Mouse (Mus musculus): ENCODE measurements around the gene Gstm5.

DNA sequence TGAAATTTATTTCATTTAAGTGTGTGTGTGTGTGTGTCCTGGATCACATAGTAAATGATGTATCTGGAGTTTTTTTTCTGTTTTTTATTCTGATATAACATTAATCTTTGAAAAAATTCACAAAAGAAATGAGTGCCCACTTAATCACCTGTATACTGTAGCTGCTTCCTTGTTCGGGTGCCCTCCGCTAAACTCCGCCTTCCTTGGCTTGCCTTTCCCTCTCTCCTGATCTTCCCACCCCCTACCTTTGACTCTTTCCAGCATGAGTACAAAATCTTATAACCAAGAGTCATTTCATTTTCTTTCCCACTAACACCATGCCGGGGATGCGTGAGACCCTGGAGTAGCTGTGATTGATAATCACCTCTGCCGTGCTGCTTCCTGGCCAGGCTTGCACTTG is 36.5 kb downstream of the Gstm5 start:
- TF ChIP-seq GABPA (IDR thresholded peaks at IDR 0.05; ENCODE audit: low read depth, low read length) (no peak), JUND (IDR thresholded peaks at IDR 0.05; ENCODE audit: low read depth, low read length) (no peak), E2F4 (IDR thresholded peaks at IDR 0.05; ENCODE audit: borderline replicate concordance, low read depth, low read length) (no peak), SIN3A (IDR thresholded peaks at IDR 0.05; ENCODE audit: low read length) (no peak; the same call in 1 of the 2 replicates), ZNF384 (IDR thresholded peaks at IDR 0.05; ENCODE audit: low read depth, low read length) (no peak)

Measured in MEL (cell line).